In genomic region chr12:98899676-98900075, GRCm38 (mm10) we compare ENCODE assay signal across 12 mouse cellular contexts. TPM values are rescaled to one million over a fixed set of nuclear protein-coding genes. Genes with fewer than 3 reads are reported as not detected.
DNase-seq lines count a peak whose midpoint lies in the region; ATAC-seq lines count a peak whose summit lies in the region.
"Had no signal": no experiment of that assay in that cellular context is flagged by ENCODE, and none has a peak within 500 bp of the region (broad histone marks: within the 10 kb centered on the region; RNA-seq: fewer than 3 reads in every experiment).

No protein-coding gene starts in this region.

- intact Hi-C loops in heart, postnatal 36 days (cut with DNase I) = no loop called here

- no peak for ATAC-seq in heart, embryonic 13.5 days (ENCODE audit: extremely low read depth, insufficient number of reproducible peaks, low FRiP score, low TSS enrichment)
- ATAC-seq in neural tube, embryonic 11.5 days (ENCODE audit: insufficient read depth, low FRiP score, low TSS enrichment) = no peak
- ATAC-seq in hindbrain, embryonic 16.5 days = no peak
- no peak for ATAC-seq in neural tube, embryonic 15.5 days (ENCODE audit: low FRiP score)

- H3K27me3 ChIP-seq in heart, embryonic 13.5 days (replicated peaks) = peaks cover 16% of the 10 kb centered on the region
- H3K27me3 ChIP-seq in neural tube, embryonic 11.5 days (ENCODE audit: control insufficient read depth, insufficient read depth, low read length) = no peaks in the 10 kb centered on the region
- no peaks in the 10 kb centered on the region for H3K27me3 ChIP-seq in hindbrain, embryonic 16.5 days (replicated peaks; ENCODE audit: control insufficient read depth, insufficient read depth, low read length)
- no peaks in the 10 kb centered on the region for H3K27me3 ChIP-seq in neural tube, embryonic 15.5 days (replicated peaks)

- DNase-seq in heart, postnatal 36 days = no peak
- no peak for DNase-seq in neural tube, embryonic 11.5 days (ENCODE audit: low spot score)
- DNase-seq in neural tube, embryonic 10.5 days (ENCODE audit: extremely low spot score, low spot score) = no peak
- no peak for DNase-seq in cerebellum, postnatal 14 days
- DNase-seq in adrenal gland, postnatal 25 days = no peak
- DNase-seq: cerebellum, postnatal 25 days; heart, postnatal 4 days; right cerebral cortex, postnatal 25 days had no signal

- no peaks in the 10 kb centered on the region for H3K9me3 ChIP-seq in heart, embryonic 13.5 days
- no peaks in the 10 kb centered on the region for H3K9me3 ChIP-seq in neural tube, embryonic 11.5 days (ENCODE audit: control insufficient read depth, low read length)
- H3K9me3 ChIP-seq in hindbrain, embryonic 16.5 days (ENCODE audit: control insufficient read depth, low read length) = no peaks in the 10 kb centered on the region
- H3K9me3 ChIP-seq in neural tube, embryonic 15.5 days (replicated peaks) = no peaks in the 10 kb centered on the region

- peaks cover 11% of the 10 kb centered on the region for H3K4me1 ChIP-seq in heart, embryonic 13.5 days
- H3K4me1 ChIP-seq in neural tube, embryonic 11.5 days (ENCODE audit: control insufficient read depth, insufficient read depth, low read length) = no peaks in the 10 kb centered on the region; the same call in 1 of the 2 replicates
- H3K4me1 ChIP-seq in hindbrain, embryonic 16.5 days (ENCODE audit: control insufficient read depth, insufficient read depth, low read depth, low read length) = peaks cover 13% of the 10 kb centered on the region
- H3K4me1 ChIP-seq in neural tube, embryonic 15.5 days = peaks cover 18% of the 10 kb centered on the region

- H3K4me3 ChIP-seq in heart, embryonic 13.5 days = peak overlapping the region; percentile 88
- peak overlapping the region; percentile 88 for H3K4me3 ChIP-seq in neural tube, embryonic 11.5 days (ENCODE audit: low read depth, low read length)
- peak overlapping the region; percentile 90 for H3K4me3 ChIP-seq in hindbrain, embryonic 16.5 days (ENCODE audit: low read length)
- peak overlapping the region; percentile 85 for H3K4me3 ChIP-seq in neural tube, embryonic 15.5 days (replicated peaks)

- peak overlapping the region; percentile 89 for H3K4me2 ChIP-seq in heart, embryonic 13.5 days
- H3K4me2 ChIP-seq in neural tube, embryonic 11.5 days (ENCODE audit: low read depth) = peak overlapping the region; percentile 73
- peak overlapping the region; percentile 73 for H3K4me2 ChIP-seq in hindbrain, embryonic 16.5 days (ENCODE audit: low read length)
- peak overlapping the region; percentile 70 for H3K4me2 ChIP-seq in neural tube, embryonic 15.5 days

- WGBS in heart, embryonic 13.5 days = 76% methylated on average over 6 of the region's 6 CpGs
- 66% methylated on average over 6 of the region's 6 CpGs for WGBS in neural tube, embryonic 11.5 days
- WGBS in hindbrain, embryonic 16.5 days = 39% methylated on average over 6 of the region's 6 CpGs
- 64% methylated on average over 6 of the region's 6 CpGs for WGBS in neural tube, embryonic 15.5 days

- peak overlapping the region; percentile 88 for H3K9ac ChIP-seq in heart, embryonic 13.5 days
- H3K9ac ChIP-seq in neural tube, embryonic 11.5 days (ENCODE audit: low read length) = no peak overlapping the region
- H3K9ac ChIP-seq in hindbrain, embryonic 16.5 days (ENCODE audit: low read depth, low read length) = peak overlapping the region; percentile 80
- H3K9ac ChIP-seq in neural tube, embryonic 15.5 days (replicated peaks) = peak overlapping the region; percentile 75
- H3K9ac ChIP-seq: liver, embryonic 14.5 days had no signal

- H3K36me3 ChIP-seq in heart, embryonic 13.5 days = no peaks in the 10 kb centered on the region
- H3K36me3 ChIP-seq in neural tube, embryonic 11.5 days (ENCODE audit: control insufficient read depth, insufficient read depth, low read length) = no peaks in the 10 kb centered on the region
- no peaks in the 10 kb centered on the region for H3K36me3 ChIP-seq in hindbrain, embryonic 16.5 days (ENCODE audit: control insufficient read depth, insufficient read depth, low read length)
- no peaks in the 10 kb centered on the region for H3K36me3 ChIP-seq in neural tube, embryonic 15.5 days

- H3K27ac ChIP-seq in heart, embryonic 13.5 days (replicated peaks) = no peak overlapping the region
- H3K27ac ChIP-seq in neural tube, embryonic 11.5 days (ENCODE audit: low read depth, low read length) = no peak overlapping the region
- no peak overlapping the region for H3K27ac ChIP-seq in hindbrain, embryonic 16.5 days (ENCODE audit: low read depth, low read length)
- H3K27ac ChIP-seq in neural tube, embryonic 15.5 days (replicated peaks) = no peak overlapping the region
- H3K27ac ChIP-seq: liver, embryonic 14.5 days had no signal

RNA-seq across cellular contexts. Expression of gene Eml5, which starts 1.6 kb away (rescaled TPM):
- 4.4 and 5.0 TPM in 2 replicates for polyA plus RNA-seq in heart, embryonic 13.5 days (2015; fragmentation: Nextera tagmentation; extraction: Ambion mirVana)
- total RNA-seq in heart, postnatal 36 days (2021) = 1 to 10 TPM; 3.1 to 3.7 TPM
- polyA plus RNA-seq in neural tube, embryonic 11.5 days (2014; fragmentation: Nextera tagmentation; extraction: Ambion mirVana) = 8.1 and 11.1 TPM in 2 replicates
- 18.6 and 19.5 TPM in 2 replicates for polyA plus RNA-seq in hindbrain, embryonic 16.5 days (2015; fragmentation: Nextera tagmentation; extraction: Ambion mirVana)
- 15.1 and 19.8 TPM in 2 replicates for polyA plus RNA-seq in neural tube, embryonic 15.5 days (2015; fragmentation: Nextera tagmentation; extraction: Ambion mirVana)
- total RNA-seq in adrenal gland, postnatal 25 days (2021) = 22.9 and 41.2 TPM in 2 replicates

RNA-seq across cellular contexts. Expression of gene Ttc8, which starts 20.7 kb away (rescaled TPM):
- 14.4 and 14.6 TPM in 2 replicates for polyA plus RNA-seq in heart, embryonic 13.5 days (2015; fragmentation: Nextera tagmentation; extraction: Ambion mirVana)
- total RNA-seq in heart, postnatal 36 days (2021) = 1 to 10 TPM; 5.4 TPM
- 32.2 and 35.0 TPM in 2 replicates for polyA plus RNA-seq in neural tube, embryonic 11.5 days (2014; fragmentation: Nextera tagmentation; extraction: Ambion mirVana)
- polyA plus RNA-seq in hindbrain, embryonic 16.5 days (2015; fragmentation: Nextera tagmentation; extraction: Ambion mirVana) = 32.2 and 34.9 TPM in 2 replicates
- 31.2 and 32.0 TPM in 2 replicates for polyA plus RNA-seq in neural tube, embryonic 15.5 days (2015; fragmentation: Nextera tagmentation; extraction: Ambion mirVana)
- total RNA-seq in adrenal gland, postnatal 25 days (2021) = 29.0 and 35.5 TPM in 2 replicates
